Mouse (Mus musculus): Measurements from ENCODE around the gene Ddx43. TPM values are rescaled to one million over a fixed set of nuclear protein-coding genes. Genes with fewer than 3 reads are reported as not detected.
"Not testable (repeated sequence)": the region's sequence is repeated elsewhere in the genome, so short reads cannot be mapped to it uniquely, and the experiment has no call there.

Ddx43 gene
- not detected for total RNA-seq (2022)

GRCm38 (mm10) chr9:78395630-78396351, at the start of gene Ddx43:
TSS of gene Ddx43 (plus strand) at chr9:78395777.
- DNase-seq: no peak

- no peak for DNase-seq
Observed at GRCm38 (mm10) chr9:78347004-78347403, 48.6 kb upstream of the Ddx43 start.

DNA sequence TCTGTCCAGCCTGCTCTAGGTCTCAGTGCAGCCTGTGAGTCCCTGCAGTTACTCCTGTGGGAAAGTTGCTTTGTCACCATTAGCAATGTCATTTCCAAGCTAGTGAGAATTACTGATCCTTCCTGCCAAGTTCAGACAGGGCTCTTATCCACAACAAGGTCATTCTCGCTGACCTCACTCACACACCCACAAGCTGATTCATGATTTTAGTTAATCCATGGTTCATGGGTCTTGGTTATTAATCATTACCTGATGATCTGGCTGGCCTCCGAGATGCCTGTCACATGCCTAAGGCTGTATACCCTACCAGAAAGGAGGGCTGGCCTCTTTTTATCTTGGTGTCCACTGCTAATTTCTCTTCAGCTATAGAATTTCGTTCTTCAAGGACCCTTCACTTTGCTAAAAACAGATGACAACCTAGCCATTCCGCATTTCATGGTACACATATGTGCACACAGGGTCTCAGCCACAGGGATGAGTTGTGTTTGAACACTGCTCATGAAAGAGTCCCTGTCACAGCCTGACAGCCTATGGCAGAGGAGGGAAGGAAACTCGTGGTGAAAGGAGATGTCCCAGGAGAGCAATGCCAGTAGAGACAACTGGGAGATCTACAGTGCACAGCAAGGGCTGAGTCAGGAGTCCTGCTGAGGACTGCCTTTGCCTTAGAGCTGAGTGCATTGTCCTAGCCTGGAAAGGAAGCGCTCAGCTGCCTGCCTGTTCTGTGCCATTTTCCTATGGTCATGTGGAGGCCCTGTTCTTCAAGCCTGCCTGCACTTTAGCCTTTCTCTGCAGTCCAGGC, 47.2 kb upstream of the Ddx43 start:
- DNase-seq: peak; percentile 62

DNA sequence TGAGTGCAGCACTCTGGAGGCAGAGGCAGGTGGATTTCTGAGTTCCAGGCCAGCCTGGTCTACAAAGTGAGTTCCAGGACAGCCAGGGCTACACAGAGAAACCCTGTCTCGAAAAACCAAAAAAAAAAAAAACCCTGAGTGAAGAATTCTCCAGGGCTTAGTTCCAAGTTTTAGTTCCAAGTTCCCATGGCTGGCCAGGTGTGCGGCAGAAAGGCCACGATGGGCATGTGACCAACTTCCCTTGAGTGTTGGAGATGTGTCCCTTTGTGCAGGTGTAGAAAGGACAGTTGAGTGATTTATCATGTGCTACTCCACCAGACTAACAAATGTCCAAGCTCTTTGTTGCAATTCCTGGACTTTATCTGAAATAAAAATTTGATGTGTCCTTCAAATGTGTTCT, 46.4 kb upstream of the Ddx43 start:
- not testable (repeated sequence) for DNase-seq

DNA sequence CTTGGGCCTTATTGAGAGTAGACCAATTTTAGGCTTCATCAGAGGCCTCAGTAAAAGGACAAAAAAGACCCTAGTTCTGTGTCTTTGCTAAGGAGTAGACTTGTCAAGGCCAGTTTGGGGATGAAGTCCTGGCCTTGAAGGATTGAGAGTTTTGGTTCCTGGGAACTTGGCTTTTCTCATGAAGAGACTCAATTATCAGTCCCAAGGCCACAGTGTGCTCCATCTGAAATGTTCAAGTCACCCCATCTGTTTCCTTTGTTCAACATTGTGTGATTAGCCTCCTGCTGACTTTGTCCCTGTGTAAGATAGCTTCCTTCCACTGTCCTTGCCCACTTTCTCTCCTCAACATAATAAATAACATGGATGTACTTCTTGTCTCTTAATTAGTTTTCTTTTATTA, 45.6 kb upstream of the Ddx43 start:
- not testable (repeated sequence) for DNase-seq

GRCm38 (mm10) chr9:78351504-78352220, 43.9 kb upstream of the Ddx43 start:
- no peak for DNase-seq

GRCm38 (mm10) chr9:78354665-78355578, 40.7 kb upstream of the Ddx43 start:
- DNase-seq: no peak

- DNase-seq: no peak
Observed at GRCm38 (mm10) chr9:78355611-78356010, 40.0 kb upstream of the Ddx43 start, which contains the start of gene Gsta2. TSS of gene Gsta2 (minus strand) at chr9:78355788.

- peak; percentile 34 for DNase-seq
Observed at GRCm38 (mm10) chr9:78358053-78358452, 37.5 kb upstream of the Ddx43 start.

DNA sequence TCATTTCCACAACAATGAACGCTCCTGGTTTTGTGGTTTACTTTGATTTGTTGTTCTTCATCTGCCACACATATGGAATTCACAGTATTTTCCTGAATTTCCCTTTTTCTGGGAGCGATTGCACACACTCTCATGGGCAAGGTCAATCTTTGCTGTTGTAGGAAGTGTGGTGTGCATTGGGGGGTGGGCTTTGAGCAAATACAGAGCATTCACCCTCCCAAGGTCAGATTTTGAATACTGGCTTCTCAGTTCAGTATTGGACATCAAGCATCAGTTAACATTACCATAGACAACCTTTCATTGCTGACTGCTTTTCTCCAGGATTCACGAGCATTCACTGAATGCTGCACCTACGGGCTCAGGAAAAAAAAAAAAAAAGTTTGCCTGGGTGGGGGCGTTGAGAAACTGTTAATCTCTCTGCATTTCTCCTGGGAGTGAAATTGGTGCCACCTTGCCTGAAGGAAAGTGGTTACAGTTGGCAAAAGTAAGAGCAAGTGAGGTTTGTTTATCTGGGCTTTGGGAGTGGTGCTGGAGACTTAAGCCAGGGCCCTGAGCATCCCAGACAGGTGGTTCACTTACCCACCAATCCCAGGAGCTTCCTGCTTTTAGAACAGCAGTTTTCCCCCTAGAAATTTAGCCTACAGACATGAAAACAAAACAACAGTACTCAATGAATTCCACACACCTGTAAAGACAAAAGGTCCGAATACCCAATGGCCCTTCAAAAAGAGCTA, 35.7 kb upstream of the Ddx43 start:
- no peak for DNase-seq

- DNase-seq: no peak
Observed at GRCm38 (mm10) chr9:78360484-78360872, 35.1 kb upstream of the Ddx43 start.

DNA sequence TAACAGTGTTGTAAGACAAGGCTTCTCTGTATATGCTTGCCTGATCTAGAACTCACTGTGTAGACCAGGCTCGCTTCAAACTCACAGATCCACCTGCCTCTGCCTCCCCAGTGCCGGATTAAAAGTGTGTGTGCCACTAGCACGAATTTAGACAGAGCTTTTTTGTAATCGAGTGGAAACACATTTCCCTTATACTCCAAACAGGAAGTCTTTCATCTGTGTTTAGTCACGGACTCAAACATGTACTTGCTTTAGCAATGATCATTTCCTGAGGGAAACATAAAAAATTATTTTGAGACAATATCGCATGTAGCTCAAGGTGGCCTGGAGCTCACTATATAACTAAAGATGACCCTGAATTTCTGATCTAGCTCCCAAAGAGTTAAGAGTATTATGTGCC, 32.2 kb upstream of the Ddx43 start:
- DNase-seq: no peak

GRCm38 (mm10) chr9:78364701-78365100, 30.9 kb upstream of the Ddx43 start:
- no peak for DNase-seq

- no peak for DNase-seq
Observed at GRCm38 (mm10) chr9:78365850-78366544, 29.6 kb upstream of the Ddx43 start.

- not testable (repeated sequence) for DNase-seq
Observed at GRCm38 (mm10) chr9:78367959-78368358, 27.6 kb upstream of the Ddx43 start, which contains the start of gene Dppa5a. TSS of gene Dppa5a (minus strand) at chr9:78368177.

- no peak for DNase-seq
Observed at GRCm38 (mm10) chr9:78368671-78369293, 26.8 kb upstream of the Ddx43 start.

- DNase-seq: no peak
Observed at GRCm38 (mm10) chr9:78369349-78369748, 26.2 kb upstream of the Ddx43 start.

DNA sequence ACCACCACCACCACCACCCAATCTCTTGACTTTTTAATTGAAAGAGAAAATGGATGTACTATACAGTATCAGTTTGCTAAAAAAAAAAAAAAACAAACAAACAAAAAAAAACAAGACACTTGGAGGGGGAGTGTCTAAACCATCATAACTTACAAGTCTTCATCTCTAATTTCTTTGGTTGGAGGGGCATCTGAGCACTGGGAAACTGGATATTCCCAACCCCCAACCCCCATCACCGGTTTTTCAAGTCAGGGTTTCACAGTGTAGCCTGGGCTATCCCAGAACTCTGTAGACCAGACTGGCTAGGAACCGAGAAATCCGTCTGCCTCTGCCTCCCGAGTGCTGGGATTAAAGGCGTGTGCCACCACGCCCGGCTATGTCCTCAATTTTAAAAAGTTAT, 25.8 kb upstream of the Ddx43 start:
- no peak for DNase-seq

GRCm38 (mm10) chr9:78371441-78371840, 24.1 kb upstream of the Ddx43 start:
- DNase-seq: no peak

Data from adrenal gland, adult 8-10 months (tissue).